Mouse (Mus musculus) CD4-positive, CD25-positive, alpha-beta regulatory T cell (primary cell): ENCODE measurements around the gene Tssk3. TPM values are rescaled to one million over a fixed set of nuclear protein-coding genes. Genes with fewer than 3 reads are reported as not detected.

ENCODE experiments used
- polyA plus RNA-seq: library from polyadenylated mRNA; unstranded; fragments of 100-300 nt; shearing (Covaris generic); gene quantifications from one replicate; pipeline ENCODE4 v1.2.1, GENCODE M21; 2017

Tssk3 gene
- polyA plus RNA-seq: not detected

GRCm38 (mm10) chr4:129490972-129491880 is at the start of gene Tssk3, which contains the start of gene Fam229a:
Gene Tssk3 (minus strand): TSS chr4:129491022.
Gene Fam229a (plus strand): TSS chr4:129491190.

GRCm38 (mm10) chr4:129513086-129513767 is 22.4 kb upstream of the Tssk3 start, which contains the start of gene Marcksl1:
Gene Marcksl1 (plus strand): TSS chr4:129513581.

GRCm38 (mm10) chr4:129461183-129461960 is 29.4 kb downstream of the Tssk3 start, which contains the start of gene Bsdc1:
Gene Bsdc1 (plus strand): TSS chr4:129461581.

GRCm38 (mm10) chr4:129440340-129441063 is 50.3 kb downstream of the Tssk3 start, which contains the start of gene Zbtb8b:
Gene Zbtb8b (minus strand): TSS chr4:129440853.

Other genes with a start within 250 kb of the Tssk3 start
- 0.56 TPM for gene C77080, start 229.6 kb downstream of the Tssk3 start, polyA plus RNA-seq
- 0.32 TPM for gene Sync, start 203.4 kb downstream of the Tssk3 start, polyA plus RNA-seq
- gene Rbbp4, start 155.7 kb downstream of the Tssk3 start, polyA plus RNA-seq: 328 TPM
- 66.5 TPM for gene Zbtb8os, start 155.3 kb downstream of the Tssk3 start, polyA plus RNA-seq
- 9.9 TPM for gene Zbtb8a, start 112.9 kb downstream of the Tssk3 start, polyA plus RNA-seq
- 0.36 TPM for gene Zbtb8b, start 50.2 kb downstream of the Tssk3 start, polyA plus RNA-seq
- 34.0 TPM for gene Bsdc1, start 29.4 kb downstream of the Tssk3 start, polyA plus RNA-seq
- gene Fam229a, start 168 bp upstream of the Tssk3 start, polyA plus RNA-seq: not detected
- 33.6 TPM for gene Marcksl1, start 22.6 kb upstream of the Tssk3 start, polyA plus RNA-seq
- gene Hdac1, start 51.7 kb upstream of the Tssk3 start, polyA plus RNA-seq: 329 TPM
- 1,521 TPM for gene Lck, start 82.6 kb upstream of the Tssk3 start, polyA plus RNA-seq
- gene Fam167b, start 87.5 kb upstream of the Tssk3 start, polyA plus RNA-seq: 0.36 TPM
- gene Eif3i, start 109.6 kb upstream of the Tssk3 start, polyA plus RNA-seq: 163 TPM
- 227 TPM for gene Tmem234, start 109.6 kb upstream of the Tssk3 start, polyA plus RNA-seq
- 7.7 TPM for gene Dcdc2b, start 123.2 kb upstream of the Tssk3 start, polyA plus RNA-seq
- gene Iqcc, start 128.1 kb upstream of the Tssk3 start, polyA plus RNA-seq: 41.4 TPM
- gene Ccdc28b, start 132.9 kb upstream of the Tssk3 start, polyA plus RNA-seq: 22.7 TPM
- 66.2 TPM for gene Txlna, start 150.0 kb upstream of the Tssk3 start, polyA plus RNA-seq
- gene Kpna6, start 181.7 kb upstream of the Tssk3 start, polyA plus RNA-seq: 19.5 TPM
- 19.5 TPM for gene Tmem39b, start 205.8 kb upstream of the Tssk3 start, polyA plus RNA-seq